Mouse (Mus musculus) spleen, adult 2 months (tissue): Measurements from ENCODE around the gene Serpina3m.

Experiments
- CTCF ChIP-seq: fragments of 200-500 bp; IDR thresholded peaks from 2 replicates; pipeline ENCODE4 v1.5.1; 2011; ENCODE audit warnings: mild to moderate bottlenecking, inconsistent platforms; ENCODE audit not compliant: insufficient read depth, insufficient read length, insufficient replicate concordance; ENCODE audit errors: extremely low read depth
- POLR2A ChIP-seq: fragments of 200-500 bp; IDR thresholded peaks from 2 replicates; pipeline ENCODE4 v1.6.1; 2011; ENCODE audit warnings: low read depth, low read length, inconsistent platforms

DNA sequence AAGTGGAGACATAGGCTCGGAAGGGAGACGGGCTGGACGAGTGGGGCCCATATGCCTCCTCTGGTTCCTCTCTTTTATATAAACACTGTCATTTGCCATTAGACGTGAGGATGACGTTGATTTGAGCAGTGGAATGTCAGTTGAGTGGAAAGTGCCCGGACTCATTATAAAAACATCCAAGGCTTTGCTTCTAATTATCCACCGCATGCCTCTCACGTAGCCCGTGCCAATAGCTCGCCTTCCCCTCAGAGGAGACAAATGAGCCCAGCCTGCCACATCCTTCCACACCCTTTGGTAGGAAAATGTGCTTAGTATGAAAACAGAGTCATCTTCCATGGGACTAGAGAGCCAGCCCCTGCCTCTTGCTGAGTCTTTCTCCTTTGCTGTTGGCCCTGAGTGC is 93.1 kb downstream of the Serpina3m start:
- TF ChIP-seq CTCF (no peak), POLR2A (no peak)
